Mouse (Mus musculus) megakaryocyte, embryonic 14.5 days (primary cell): ENCODE measurements around the gene Bri3.

ENCODE experiments used
- FLI1 ChIP-seq: IDR thresholded peaks from 2 replicates; pipeline ENCODE4 v1.6.1; 2012; ENCODE audit warnings: low read length, inconsistent platforms, mixed read lengths
- GATA1 ChIP-seq: IDR thresholded peaks from 3 replicates; pipeline ENCODE4 v1.6.1; 2012; ENCODE audit warnings: mixed read lengths, low read length, inconsistent platforms, borderline replicate concordance

DNA sequence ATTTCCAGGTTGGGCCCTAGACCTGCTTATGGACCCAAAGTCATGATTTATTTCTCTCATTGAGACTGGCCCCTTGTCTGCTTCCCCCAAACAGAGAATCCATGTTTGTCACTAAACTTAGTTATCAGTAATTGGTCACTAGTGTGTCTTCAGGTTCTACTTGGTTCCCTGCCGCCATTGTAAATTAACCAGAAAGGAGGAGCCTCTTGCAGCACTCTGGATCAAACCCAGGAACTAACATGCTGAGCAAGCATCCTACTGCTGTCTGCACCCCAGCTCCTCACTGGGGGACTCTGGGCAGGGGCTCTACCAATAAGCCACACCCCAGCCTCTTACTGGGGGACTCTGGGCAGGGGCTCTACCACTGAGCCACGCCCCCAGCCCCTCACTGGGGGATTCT lies 1.4 kb downstream of the Bri3 start:
- TF ChIP-seq GATA1, result no peak
- TF ChIP-seq FLI1, result no peak
